Mouse (Mus musculus): Measurements from ENCODE around the gene C2cd4b. TPM values are rescaled to one million over a fixed set of nuclear protein-coding genes. Genes with fewer than 3 reads are reported as not detected.

The C2cd4b gene
- polyA plus RNA-seq, 1 experiment from 2014 or later: 0.13 TPM

DNA sequence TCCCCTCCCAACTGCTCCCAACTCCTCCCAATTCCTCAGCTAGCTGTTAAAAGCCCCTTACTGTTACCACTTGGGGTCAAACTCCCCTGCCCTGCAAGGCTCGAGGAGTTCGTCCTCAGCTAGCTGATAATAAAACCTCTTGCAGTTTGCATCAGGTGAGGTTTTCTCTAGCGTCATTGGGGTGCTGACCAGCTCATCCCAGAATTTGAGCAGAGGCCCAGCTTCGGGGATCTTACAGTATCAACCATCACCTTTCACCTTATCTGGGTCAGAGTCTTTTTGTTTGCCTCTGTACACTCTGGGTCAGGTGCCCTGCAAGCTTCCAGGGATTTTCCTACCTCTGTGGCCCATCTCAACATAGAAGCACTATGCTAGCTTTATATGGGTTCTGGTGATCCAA, 4.1 kb downstream of the C2cd4b start:
- H3K36me3 ChIP-seq (ENCODE audit: control insufficient read depth, insufficient read depth, low read length): no peaks in the 10 kb centered on the region
- H3K4me3 ChIP-seq (ENCODE audit: low read depth, low read length): no peak overlapping the region
- 0 out of 2 replicates have a peak, but pooled peaks cover 3% of the 10 kb centered on the region for H3K4me1 ChIP-seq (replicated peaks; ENCODE audit: control insufficient read depth, insufficient read depth, low read length)
- no peak overlapping the region for H3K27ac ChIP-seq (ENCODE audit: low read depth, low read length)
- WGBS: 76% methylated on average over 4 of the region's 4 CpGs
- no peak overlapping the region for H3K9ac ChIP-seq (ENCODE audit: low read length)
- peaks cover 19% of the 10 kb centered on the region for H3K27me3 ChIP-seq (ENCODE audit: control insufficient read depth, insufficient read depth, low read length)
- no peaks in the 10 kb centered on the region for H3K9me3 ChIP-seq (ENCODE audit: control insufficient read depth, low read length)
- ATAC-seq (replicated peaks; ENCODE audit: low FRiP score): no peak
- DNase-seq (ENCODE audit: low spot score): no peak
- no peak overlapping the region for H3K4me2 ChIP-seq (ENCODE audit: low read depth, low read length, severe bottlenecking)

DNA sequence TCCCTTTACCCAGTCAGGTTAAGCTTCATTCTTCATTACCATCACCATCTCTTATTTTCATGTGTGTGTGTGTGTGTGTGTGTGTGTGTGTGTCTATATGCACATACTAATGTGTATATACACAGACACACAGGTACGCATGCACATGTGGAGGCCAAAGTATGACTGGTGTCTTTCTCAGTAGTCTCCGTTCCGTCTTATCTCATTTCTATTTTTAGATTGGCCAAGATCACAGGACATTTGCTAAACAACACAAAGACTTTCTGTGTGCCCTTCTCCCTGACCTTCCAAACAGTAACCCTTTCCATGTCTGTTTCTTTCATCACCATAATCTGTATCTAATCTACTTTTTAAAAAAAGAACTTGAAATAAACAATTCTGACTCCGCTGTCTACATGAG, 7.2 kb downstream of the C2cd4b start:
- H3K4me1 ChIP-seq (replicated peaks; ENCODE audit: control insufficient read depth, insufficient read depth, low read length): no peaks in the 10 kb centered on the region
- WGBS: 90% methylated on average over 4 of the region's 4 CpGs

DNA sequence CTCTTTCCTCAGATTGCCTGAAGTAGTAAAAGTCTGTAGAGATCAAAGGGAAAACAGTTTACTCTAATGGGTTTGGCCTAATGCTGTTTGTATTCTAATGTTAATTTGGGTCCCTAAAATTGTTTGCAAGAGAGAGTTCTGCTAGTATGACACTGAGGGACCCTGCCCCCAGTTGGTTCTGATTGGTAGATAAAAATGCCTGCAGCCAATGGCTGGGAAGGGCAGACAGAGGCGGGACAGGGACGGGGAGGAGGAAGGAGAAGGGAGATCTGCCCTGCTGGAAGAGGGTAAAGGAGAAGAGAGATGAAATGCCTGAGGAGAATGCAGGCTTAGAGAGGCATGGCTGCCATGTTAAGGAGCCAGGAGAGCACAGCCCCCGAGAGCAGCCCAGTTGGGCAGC, 7.7 kb downstream of the C2cd4b start:
- 49% methylated on average over 3 of the region's 3 CpGs for WGBS

More for the DNA sequence above, 7.2 kb downstream of the C2cd4b start:
- no peak overlapping the region for H3K4me2 ChIP-seq (ENCODE audit: low read depth, low read length, severe bottlenecking)
- no peaks in the 10 kb centered on the region for H3K9me3 ChIP-seq (ENCODE audit: control insufficient read depth, low read length)
- ATAC-seq (replicated peaks; ENCODE audit: low FRiP score): no peak
- no peak overlapping the region for H3K4me3 ChIP-seq (ENCODE audit: low read depth, low read length)
- no peak overlapping the region for H3K27ac ChIP-seq (ENCODE audit: low read depth, low read length)
- no peaks in the 10 kb centered on the region for H3K27me3 ChIP-seq (ENCODE audit: control insufficient read depth, insufficient read depth, low read length)
- DNase-seq (ENCODE audit: low spot score): no peak
- H3K36me3 ChIP-seq (ENCODE audit: control insufficient read depth, insufficient read depth, low read length): no peaks in the 10 kb centered on the region
- H3K9ac ChIP-seq (ENCODE audit: low read length): no peak overlapping the region

DNA sequence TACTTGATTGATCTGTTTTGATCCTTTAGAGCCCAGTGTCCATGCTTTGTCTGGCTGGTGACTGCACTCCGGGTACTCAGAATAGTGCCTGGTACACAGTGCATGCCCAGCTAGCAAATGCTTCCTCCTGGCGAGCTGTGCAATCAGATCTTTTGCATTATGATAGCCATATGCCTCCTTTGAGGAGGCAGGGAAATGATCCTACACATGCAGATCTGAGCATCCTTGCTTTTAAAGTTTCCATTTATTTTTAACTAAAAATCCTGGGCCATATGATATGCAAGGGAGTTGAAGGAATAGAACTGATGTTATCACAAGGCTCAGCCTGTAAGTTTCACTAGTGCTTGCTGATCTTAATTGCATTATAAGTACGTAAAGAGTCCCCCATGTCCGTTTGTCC, 9.6 kb downstream of the C2cd4b start:
- WGBS: 81% methylated on average over 4 of the region's 4 CpGs
- Histone ChIP-seq H3K36me3 (ENCODE audit: control insufficient read depth, insufficient read depth, low read length) (no peaks in the 10 kb centered on the region), H3K4me3 (ENCODE audit: low read depth, low read length) (no peak overlapping the region), H3K27me3 (ENCODE audit: control insufficient read depth, insufficient read depth, low read length) (no peaks in the 10 kb centered on the region), H3K4me2 (ENCODE audit: low read depth, low read length, severe bottlenecking) (no peak overlapping the region), H3K4me1 (replicated peaks; ENCODE audit: control insufficient read depth, insufficient read depth, low read length) (no peaks in the 10 kb centered on the region), H3K9me3 (ENCODE audit: control insufficient read depth, low read length) (no peaks in the 10 kb centered on the region), H3K27ac (ENCODE audit: low read depth, low read length) (no peak overlapping the region), H3K9ac (ENCODE audit: low read length) (no peak overlapping the region)
- ATAC-seq (replicated peaks; ENCODE audit: low FRiP score) (no peak), DNase-seq (ENCODE audit: low spot score) (no peak)

More for the DNA sequence above, 7.7 kb downstream of the C2cd4b start:
- no peak overlapping the region for H3K9ac ChIP-seq (ENCODE audit: low read length)
- H3K27me3 ChIP-seq (ENCODE audit: control insufficient read depth, insufficient read depth, low read length): no peaks in the 10 kb centered on the region
- DNase-seq (ENCODE audit: low spot score): no peak
- H3K4me3 ChIP-seq (ENCODE audit: low read depth, low read length): no peak overlapping the region
- H3K4me1 ChIP-seq (replicated peaks; ENCODE audit: control insufficient read depth, insufficient read depth, low read length): no peaks in the 10 kb centered on the region
- H3K36me3 ChIP-seq (ENCODE audit: control insufficient read depth, insufficient read depth, low read length): no peaks in the 10 kb centered on the region
- no peak overlapping the region for H3K27ac ChIP-seq (ENCODE audit: low read depth, low read length)
- no peak overlapping the region for H3K4me2 ChIP-seq (ENCODE audit: low read depth, low read length, severe bottlenecking)
- no peaks in the 10 kb centered on the region for H3K9me3 ChIP-seq (ENCODE audit: control insufficient read depth, low read length)
- no peak for ATAC-seq (replicated peaks; ENCODE audit: low FRiP score)

DNA sequence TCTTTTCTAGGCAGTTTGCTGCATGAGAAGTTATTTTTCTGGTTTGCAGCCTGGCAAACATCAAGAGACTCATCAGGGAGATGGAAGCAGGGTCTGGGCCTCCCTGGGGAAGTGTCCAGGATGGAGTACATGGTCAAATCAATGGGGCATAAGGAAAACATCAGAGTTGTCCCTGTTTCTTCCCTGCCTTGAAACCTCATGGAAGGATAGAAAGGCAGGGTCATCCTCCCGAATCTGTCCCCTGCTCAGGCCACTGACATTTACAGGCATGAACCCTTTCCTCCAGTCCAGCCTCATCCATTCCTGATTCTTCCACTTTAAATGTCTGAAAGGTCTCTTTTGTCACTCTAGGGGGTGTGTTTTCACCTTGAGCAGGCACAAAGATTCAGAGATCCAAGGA, 10.2 kb downstream of the C2cd4b start:
- Histone ChIP-seq H3K4me3 (ENCODE audit: low read depth, low read length) (no peak overlapping the region), H3K36me3 (ENCODE audit: control insufficient read depth, insufficient read depth, low read length) (no peaks in the 10 kb centered on the region), H3K9ac (ENCODE audit: low read length) (no peak overlapping the region), H3K27me3 (ENCODE audit: control insufficient read depth, insufficient read depth, low read length) (no peaks in the 10 kb centered on the region), H3K27ac (ENCODE audit: low read depth, low read length) (no peak overlapping the region), H3K9me3 (ENCODE audit: control insufficient read depth, low read length) (no peaks in the 10 kb centered on the region), H3K4me1 (replicated peaks; ENCODE audit: control insufficient read depth, insufficient read depth, low read length) (no peaks in the 10 kb centered on the region), H3K4me2 (ENCODE audit: low read depth, low read length, severe bottlenecking) (no peak overlapping the region)
- 100% methylated on average over 1 of the region's 1 CpGs for WGBS
- no peak for DNase-seq (ENCODE audit: low spot score)
- ATAC-seq (replicated peaks; ENCODE audit: low FRiP score): no peak

DNA sequence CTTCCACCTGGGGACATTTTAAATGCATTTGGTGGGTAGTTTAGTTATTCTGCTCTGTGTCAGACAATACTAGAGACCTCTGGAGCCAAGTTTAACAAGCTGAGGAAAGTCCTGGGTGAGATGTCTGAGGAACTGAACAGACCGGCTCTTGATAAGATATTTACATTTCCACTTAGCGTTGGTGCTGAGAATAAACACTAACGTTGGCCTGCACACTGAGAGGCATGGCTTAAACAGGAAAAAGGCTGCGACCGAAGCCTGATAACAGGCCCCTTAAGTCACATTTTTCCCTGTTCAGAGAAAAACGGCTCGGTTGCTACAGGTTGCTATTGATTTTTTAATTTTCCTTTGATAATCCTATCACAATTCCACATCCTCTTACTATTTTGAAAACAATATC, 12.1 kb downstream of the C2cd4b start:
- ATAC-seq (replicated peaks; ENCODE audit: low FRiP score) (no peak), DNase-seq (ENCODE audit: low spot score) (no peak)
- WGBS: 90% methylated on average over 7 of the region's 7 CpGs
- H3K4me2 ChIP-seq (ENCODE audit: low read depth, low read length, severe bottlenecking): no peak overlapping the region
- H3K4me3 ChIP-seq (ENCODE audit: low read depth, low read length): no peak overlapping the region
- no peaks in the 10 kb centered on the region for H3K9me3 ChIP-seq (ENCODE audit: control insufficient read depth, low read length)
- H3K27ac ChIP-seq (ENCODE audit: low read depth, low read length): no peak overlapping the region
- no peak overlapping the region for H3K9ac ChIP-seq (ENCODE audit: low read length)
- H3K27me3 ChIP-seq (ENCODE audit: control insufficient read depth, insufficient read depth, low read length): no peaks in the 10 kb centered on the region
- H3K36me3 ChIP-seq (ENCODE audit: control insufficient read depth, insufficient read depth, low read length): no peaks in the 10 kb centered on the region
- no peaks in the 10 kb centered on the region for H3K4me1 ChIP-seq (replicated peaks; ENCODE audit: control insufficient read depth, insufficient read depth, low read length)

DNA sequence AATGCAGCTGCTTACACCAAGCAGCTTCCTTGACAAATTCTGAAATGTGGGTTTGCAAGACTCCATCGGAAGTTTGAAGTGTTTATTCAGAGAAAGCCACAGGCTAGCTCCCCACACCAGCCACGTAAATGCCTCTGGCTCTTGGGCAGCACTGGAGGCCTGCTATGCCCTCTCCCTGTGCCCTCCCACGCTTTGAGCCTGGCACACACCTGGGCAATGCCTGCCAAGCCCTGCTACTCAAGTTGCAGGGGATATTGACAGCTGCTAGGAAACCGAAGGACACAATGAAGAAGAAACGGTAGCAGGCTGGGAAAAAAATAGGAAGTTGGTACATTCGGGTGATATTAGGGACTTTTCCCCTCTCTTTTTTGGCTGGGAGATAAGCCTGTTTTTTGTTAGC, 15.0 kb downstream of the C2cd4b start:
- Histone ChIP-seq H3K27ac (ENCODE audit: low read depth, low read length) (no peak overlapping the region), H3K4me3 (ENCODE audit: low read depth, low read length) (no peak overlapping the region), H3K27me3 (ENCODE audit: control insufficient read depth, insufficient read depth, low read length) (no peaks in the 10 kb centered on the region), H3K4me2 (ENCODE audit: low read depth, low read length, severe bottlenecking) (no peak overlapping the region), H3K36me3 (ENCODE audit: control insufficient read depth, insufficient read depth, low read length) (no peaks in the 10 kb centered on the region), H3K9ac (ENCODE audit: low read length) (no peak overlapping the region), H3K4me1 (replicated peaks; ENCODE audit: control insufficient read depth, insufficient read depth, low read length) (0 out of 2 replicates have a peak, but pooled peaks cover 2% of the 10 kb centered on the region), H3K9me3 (ENCODE audit: control insufficient read depth, low read length) (no peaks in the 10 kb centered on the region)
- no peak for DNase-seq (ENCODE audit: low spot score)
- 83% methylated on average over 6 of the region's 6 CpGs for WGBS
- no peak for ATAC-seq (replicated peaks; ENCODE audit: low FRiP score)

DNA sequence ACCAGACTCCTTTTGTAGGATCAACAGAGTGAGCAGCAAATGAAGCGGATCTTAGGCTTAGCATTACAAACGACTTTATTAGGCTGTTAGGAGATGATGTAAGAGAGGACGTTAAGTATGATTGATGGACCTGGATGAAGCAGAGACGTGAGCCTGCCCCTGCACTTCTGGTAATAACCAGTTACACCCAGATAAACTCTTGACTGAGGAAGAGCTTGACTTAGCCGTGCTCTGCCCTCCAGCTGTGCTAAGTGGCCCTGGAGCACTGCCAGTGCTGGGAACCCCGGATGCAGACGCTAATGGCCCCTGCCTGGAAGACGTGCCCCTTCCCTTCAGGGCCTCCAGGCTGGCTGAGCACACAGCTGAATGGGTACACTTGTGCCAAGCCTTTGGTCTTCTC, 19.3 kb downstream of the C2cd4b start:
- DNase-seq (ENCODE audit: low spot score): no peak
- H3K9me3 ChIP-seq (ENCODE audit: control insufficient read depth, low read length): no peaks in the 10 kb centered on the region
- H3K27me3 ChIP-seq (ENCODE audit: control insufficient read depth, insufficient read depth, low read length): no peaks in the 10 kb centered on the region
- no peak overlapping the region for H3K4me3 ChIP-seq (ENCODE audit: low read depth, low read length)
- H3K27ac ChIP-seq (ENCODE audit: low read depth, low read length): no peak overlapping the region
- no peak for ATAC-seq (replicated peaks; ENCODE audit: low FRiP score)
- H3K4me2 ChIP-seq (ENCODE audit: low read depth, low read length, severe bottlenecking): no peak overlapping the region
- no peak overlapping the region for H3K9ac ChIP-seq (ENCODE audit: low read length)
- 55% methylated on average over 8 of the region's 8 CpGs for WGBS
- 0 out of 2 replicates have a peak, but pooled peaks cover 2% of the 10 kb centered on the region for H3K4me1 ChIP-seq (replicated peaks; ENCODE audit: control insufficient read depth, insufficient read depth, low read length)
- no peaks in the 10 kb centered on the region for H3K36me3 ChIP-seq (ENCODE audit: control insufficient read depth, insufficient read depth, low read length)

DNA sequence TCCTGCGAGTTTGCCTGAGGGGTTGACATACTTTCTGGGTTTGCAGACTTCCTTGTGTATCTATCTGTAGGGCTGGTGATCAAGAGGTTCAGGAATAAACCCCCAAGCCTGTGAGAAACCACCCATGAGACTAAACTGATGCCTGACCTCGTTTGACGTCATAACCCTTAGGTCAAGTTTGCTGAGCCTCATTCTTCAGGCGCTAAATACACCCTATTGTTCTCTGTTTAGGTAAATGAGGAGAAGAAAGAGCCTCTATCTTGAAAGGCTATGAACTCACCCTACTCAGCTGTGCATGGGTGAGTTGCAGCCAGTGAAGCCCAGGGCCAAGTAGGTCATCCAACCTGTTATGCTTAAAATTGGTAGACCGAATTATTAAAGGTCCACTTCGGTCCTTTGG, 23.5 kb downstream of the C2cd4b start:
- ATAC-seq (replicated peaks; ENCODE audit: low FRiP score) (no peak), DNase-seq (ENCODE audit: low spot score) (no peak)
- Histone ChIP-seq H3K4me3 (ENCODE audit: low read depth, low read length) (no peak overlapping the region), H3K27ac (ENCODE audit: low read depth, low read length) (no peak overlapping the region), H3K36me3 (ENCODE audit: control insufficient read depth, insufficient read depth, low read length) (no peaks in the 10 kb centered on the region), H3K4me1 (replicated peaks; ENCODE audit: control insufficient read depth, insufficient read depth, low read length) (0 out of 2 replicates have a peak, but pooled peaks cover 2% of the 10 kb centered on the region), H3K9me3 (ENCODE audit: control insufficient read depth, low read length) (peaks cover 4% of the 10 kb centered on the region; the same call in 1 of the 2 replicates), H3K9ac (ENCODE audit: low read length) (no peak overlapping the region), H3K4me2 (ENCODE audit: low read depth, low read length, severe bottlenecking) (no peak overlapping the region), H3K27me3 (ENCODE audit: control insufficient read depth, insufficient read depth, low read length) (no peaks in the 10 kb centered on the region)
- 76% methylated on average over 6 of the region's 6 CpGs for whole genome bisulfite sequencing

Measured in forebrain, embryonic 11.5 days (tissue).